Mouse (Mus musculus): Measurements from ENCODE around the gene Ccdc57.
"Not testable (repeated sequence)": the region's sequence is repeated elsewhere in the genome, so short reads cannot be mapped to it uniquely, and the experiment has no call there.

Gene Ccdc57

DNA sequence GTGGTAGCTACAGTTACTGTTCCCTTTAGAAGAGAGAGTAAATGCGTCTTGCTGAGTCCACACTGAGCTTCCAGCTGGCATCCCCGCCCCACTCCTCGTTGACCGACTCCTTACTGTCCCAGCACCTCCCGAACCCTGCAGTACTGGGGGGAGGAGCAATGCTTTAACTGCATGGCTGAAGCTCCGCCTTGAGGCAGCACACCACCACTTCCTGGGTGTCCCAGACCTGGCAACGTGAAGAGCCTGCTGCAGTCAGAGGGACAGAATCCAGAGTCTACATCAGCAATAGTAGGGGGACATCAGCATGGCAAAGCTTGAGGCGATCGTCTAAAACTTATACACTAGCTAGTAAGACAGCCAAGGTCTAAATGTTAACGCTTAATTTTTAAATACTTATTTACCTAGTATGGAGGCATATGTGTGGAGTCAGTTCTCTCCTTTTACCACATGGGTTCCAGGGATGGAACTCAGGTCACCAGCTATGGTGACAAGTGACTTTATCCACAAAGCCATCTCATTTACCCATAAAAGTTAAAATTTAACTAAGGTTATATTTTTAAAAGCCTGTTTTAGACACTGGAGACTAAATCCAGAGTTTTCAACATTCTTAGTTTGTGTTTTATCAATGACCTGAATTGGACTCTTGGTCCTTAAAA, 30.1 kb downstream of the Ccdc57 start:
- DNase-seq, result peak; percentile 44 to 49

DNA sequence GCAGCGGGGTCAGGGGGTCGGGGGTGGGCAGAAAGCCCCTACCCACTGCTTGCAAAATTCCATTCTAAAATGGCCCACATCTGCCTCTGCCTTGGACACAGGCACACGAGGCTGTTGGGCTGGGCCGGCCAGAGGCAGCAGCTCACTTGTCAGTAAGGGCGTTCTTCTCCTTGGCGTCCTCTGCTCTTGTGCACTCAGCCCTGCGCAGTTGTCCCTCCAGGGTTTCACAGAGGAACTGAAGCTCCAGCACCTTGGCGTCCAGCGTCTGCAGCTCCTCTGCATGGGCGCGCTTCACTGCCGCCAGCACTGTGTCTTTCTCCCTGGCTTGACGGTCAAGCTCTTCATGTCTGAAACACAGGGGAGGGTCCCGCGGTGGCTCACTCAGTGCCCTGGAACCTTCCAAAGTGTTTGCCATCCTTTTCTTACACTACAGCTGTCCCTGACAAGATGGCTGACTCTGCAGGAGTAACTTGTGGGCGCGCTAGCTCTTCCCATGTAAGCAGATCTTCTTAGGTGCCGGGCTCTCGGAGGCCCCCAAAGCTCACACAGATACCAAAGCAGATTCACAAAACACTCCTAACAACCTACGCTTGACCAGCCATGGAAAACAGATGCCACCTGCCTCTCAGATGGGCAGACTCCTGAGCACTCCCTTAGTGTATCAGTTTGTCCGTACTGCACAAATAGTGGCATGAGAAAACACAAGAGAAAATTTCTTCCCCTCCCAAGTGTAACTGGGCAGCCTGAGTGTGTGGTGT, 30.8 kb downstream of the Ccdc57 start:
- DNase-seq, result peak; percentile 22 to 47

DNA sequence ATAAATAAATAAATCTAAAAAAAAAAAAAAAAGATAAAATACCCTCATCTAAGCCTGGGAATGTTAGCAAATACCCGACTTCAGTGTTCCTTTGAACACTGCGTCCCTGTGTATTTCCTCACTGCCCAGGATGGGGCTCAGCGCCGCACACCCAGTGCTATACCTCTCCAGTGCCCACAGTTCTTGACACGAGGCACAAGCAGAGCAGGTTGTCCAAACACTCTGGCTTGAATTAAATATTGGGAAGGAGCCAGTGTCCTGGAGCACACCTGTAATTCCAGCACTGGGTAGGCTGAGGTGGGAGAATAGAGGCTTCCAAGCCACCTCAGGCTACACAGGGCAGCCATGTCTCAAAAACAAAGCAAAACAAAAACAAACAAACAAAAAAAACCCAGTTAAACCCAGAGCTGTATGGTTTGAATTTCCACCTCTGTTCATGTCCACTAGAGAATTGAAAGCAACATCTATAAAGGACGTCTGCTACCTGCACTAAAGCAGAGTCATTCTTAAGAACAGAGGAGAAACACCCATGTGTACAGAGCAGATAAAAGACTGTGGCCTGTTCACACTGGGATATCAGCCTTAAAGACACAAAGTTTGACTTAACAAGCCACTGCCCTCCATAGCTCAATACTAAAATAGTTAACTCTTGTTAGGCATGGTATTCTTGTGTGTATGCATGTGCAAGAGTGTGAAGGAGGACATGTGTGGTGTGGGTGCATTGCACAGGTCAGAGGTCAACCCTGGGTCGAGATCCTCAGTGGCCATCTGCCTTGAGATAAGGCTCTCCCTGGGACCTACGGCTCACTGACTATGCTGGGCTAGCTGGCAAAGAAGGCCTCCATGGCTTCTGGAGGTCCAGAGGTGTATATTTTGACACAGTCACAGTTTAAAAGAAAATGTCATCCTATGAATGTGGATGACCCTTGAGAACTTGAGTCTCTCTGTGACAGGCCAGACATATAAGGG, 32.1 kb downstream of the Ccdc57 start:
- no peak for DNase-seq

DNA sequence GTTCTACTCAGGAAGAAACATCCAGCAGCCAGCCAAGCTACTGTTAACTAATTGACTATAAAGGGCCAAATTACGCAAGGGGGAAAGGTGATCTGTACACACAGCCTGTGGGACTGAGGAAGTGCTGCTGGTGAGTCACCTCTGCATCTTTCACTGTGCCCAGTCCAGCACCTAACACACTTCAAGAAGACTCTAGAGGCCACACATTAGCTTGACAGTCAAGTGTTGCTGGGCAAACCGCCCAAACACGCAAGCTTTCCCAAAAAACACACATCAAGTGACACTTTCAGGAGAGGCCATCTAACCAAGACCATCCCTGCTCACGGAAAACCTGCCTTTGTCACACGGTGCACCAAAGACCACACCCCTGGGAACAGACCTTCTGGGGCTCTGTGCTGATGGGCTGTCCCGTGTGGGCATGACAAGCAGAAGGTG, 34.5 kb downstream of the Ccdc57 start:
- DNase-seq, result no peak

DNA sequence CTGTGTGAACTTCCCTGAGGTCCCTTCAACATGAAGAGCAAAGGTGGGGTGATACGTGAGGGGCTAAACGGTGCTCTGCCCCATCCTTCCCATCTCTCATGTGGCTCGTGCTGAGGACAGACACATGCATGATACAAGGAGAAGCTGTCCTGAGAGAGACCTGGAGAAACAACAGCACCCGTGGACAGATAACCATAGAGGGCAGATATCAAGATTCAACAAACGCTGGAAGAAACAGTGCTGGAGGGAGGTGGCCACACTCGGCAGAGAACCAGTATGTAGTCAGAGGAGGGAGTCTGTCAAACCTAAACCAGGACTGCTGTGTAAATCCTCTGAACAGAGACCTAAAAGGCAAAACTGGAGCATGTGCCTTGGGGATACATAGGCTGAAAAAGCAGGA, 37.2 kb downstream of the Ccdc57 start:
- no peak for DNase-seq

DNA sequence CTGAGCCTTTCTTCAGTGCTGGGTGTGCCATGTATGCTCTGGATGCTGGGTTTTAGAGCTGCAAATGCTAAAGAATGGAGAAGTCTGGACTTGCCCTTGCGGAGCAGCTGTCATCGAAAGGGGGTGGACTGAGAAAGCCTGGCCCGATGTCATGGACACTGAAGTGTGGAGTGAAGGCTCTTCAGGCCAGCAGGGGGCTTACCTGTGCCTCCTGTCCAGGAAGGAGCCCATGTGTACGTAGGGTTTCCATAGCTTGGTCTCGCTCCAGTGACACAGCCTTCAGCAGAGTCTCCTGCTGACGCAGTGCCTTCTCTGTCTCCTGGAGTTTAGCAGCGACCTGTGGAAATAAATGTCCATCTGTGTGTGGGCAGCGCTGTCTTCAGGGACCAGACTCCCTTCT, 38.3 kb downstream of the Ccdc57 start:
- DNase-seq, result no peak

DNA sequence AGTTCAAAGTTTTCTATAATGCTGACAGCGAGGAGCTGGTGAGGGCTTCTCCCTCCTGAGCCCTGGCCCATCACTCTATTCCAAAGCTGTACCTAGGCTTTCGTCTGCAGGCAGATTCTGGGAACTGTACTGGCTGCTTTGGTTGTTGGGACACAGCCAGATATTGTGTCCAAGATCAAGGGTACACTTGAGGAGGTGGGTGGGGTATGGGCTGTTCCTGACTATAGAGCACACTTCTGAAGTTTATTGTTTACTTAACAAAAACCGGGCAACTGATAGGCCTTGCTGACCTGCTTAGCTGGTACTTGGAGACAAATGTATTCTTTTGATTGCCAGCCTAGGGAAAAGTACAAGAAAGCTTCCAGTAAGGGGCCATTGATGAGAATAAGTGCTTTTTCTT, 43.5 kb downstream of the Ccdc57 start:
- no peak for DNase-seq

DNA sequence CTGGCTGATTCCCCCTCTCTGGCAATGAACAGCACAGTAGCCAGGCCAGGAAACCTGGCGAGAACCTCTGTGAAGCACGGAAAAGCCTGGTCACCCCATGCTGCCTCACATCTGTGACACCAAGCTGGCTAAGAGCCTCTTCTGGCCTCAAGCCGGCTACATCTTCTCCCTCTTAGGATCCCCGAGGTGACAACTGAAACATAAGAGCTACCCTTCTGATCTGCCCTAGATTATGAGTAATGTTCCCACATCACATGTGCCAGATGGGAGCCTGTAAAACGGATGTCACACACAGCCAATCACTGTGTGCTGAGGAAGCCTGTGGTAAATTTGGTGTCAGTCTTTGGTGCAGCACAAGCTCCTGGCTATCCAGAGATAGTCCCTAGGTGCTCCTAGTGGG, 44.0 kb downstream of the Ccdc57 start:
- no peak for DNase-seq

DNA sequence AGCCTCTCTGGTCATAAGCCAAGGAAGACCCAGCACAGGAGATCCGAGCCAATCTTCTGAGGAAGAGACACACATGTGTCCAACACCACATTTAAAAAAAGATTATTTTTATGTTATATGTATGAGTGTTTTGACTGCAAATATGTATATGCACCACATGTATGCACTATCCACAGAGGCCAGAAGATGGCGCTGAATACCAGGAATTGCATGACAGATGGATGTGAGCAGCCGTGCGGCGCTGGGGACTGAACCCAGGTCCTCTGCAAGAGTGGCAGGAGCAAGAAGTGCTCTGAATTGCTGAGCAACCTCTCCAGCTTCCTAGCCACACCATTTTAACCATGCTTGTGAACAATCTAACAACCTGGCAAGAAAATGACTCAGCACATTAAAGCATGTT, 45.2 kb downstream of the Ccdc57 start:
- DNase-seq, result no peak

DNA sequence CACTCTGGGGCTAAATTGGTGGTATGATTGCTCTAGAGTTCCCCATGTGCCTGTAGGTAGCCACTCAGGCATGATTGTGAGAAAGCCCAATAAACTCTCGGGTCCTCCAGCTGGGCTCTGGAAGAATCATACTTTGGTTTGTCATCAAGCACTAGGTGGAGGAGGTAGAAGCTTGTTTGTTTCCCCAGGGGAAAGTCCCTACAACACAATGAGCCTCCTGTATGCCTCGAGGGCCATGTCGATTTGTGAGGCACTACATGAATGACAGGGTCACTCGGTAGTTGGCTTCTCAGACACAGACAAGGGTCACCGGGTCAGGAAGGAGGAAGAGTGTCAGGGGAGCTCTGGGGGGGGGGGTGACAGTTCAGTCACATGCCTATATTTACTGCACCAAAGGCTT, 46.2 kb downstream of the Ccdc57 start:
- DNase-seq, result no peak

DNA sequence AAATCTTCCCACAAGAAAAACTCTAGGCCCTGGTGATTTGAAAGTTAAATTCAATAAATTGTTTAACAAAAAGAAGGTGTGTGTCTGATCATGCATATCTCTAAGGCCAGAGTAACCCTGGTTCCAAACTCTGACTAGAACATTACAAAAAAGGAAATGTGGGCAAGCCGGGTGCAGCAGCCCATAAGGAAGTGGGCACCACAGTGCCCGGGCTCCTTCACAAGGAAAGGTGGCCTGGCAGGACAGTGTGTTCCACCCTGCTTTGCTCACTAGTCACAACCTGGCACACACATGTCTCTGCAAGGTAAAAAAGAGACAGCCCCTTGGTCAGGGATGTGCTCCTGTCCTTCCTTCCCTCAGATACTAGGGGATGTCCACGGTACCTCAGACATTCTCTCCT, 49.1 kb downstream of the Ccdc57 start:
- peak; percentile 28 to 36 for DNase-seq

DNA sequence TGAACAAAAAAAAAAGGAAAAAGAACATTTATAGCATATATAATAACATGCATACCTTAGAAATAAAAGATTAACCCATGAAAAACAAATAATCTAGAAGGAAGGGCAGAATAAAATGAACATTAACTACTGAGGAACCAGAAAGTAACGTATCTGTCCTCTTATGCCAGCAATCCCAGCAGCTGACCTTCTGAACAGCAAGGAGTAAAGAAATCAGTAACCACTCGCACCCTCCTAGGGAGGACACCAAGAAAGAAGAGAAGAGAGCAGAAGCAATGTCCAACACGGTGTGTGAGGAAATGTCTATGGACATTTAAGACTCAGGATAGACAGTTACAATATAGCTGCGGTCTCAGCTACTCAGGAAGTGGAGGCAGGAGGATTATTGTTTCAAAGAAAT, 49.7 kb downstream of the Ccdc57 start:
- DNase-seq, result peak; percentile 20 to 58

DNA sequence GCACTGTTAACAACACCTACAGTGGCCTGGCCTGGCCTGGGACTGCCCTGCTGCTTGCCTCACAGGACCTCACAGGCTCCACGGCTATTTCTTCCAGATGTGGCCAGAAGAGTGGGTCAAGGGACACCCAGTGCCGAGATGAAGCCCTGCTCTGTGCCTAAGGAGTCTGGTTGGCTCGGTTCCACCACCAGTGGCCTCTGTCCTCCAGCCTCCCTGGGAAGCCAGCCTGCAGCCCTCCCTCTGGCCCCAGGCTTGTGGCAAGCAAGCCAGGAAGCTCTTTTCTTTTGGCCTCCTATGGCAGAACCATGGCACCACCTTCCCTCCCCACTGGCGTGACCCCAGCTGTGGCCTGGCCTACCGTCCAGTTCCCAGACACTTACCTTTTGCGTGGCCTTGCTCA, 59.5 kb downstream of the Ccdc57 start:
- peak; percentile 77 to 84 for DNase-seq

DNA sequence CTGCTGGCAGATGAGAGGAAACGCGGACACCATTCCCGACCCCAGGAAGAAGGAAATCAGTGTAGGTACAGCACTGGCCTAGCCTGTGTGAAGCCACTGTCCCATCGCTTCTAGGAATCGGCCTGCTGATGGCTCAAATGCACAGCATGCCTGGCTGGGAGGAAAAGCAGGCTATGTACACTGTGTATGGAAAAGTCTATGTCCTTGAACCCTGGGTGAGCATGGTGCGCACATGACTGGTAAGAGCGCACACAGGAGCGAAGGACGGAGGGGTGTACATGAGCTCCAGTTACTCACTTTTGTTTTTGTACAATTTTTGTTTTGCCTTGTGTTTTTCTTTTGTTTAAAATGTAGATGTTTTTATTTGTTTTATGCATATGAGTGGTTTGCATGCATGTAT, 61.2 kb downstream of the Ccdc57 start:
- no peak for DNase-seq

DNA sequence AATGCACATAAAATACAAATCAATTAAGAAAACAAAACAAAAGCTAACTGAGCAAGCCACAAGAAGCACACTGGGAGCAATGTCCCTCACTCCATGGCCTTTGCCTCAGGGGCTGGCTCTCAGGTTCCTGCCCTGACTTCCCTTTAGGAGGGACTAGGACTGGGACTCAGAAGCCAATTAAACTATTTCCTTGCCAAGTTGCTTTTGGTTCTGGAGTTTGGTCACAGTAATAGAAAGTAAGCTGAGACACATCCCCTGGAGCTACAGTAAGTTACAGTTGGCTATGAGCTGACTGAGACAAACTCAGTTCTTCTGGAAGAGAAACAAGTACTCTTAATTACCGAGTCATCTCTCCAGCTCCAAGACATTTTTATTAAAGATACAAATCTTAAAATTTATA, 66.9 kb downstream of the Ccdc57 start:
- DNase-seq, result peak; percentile 25 to 26

DNA sequence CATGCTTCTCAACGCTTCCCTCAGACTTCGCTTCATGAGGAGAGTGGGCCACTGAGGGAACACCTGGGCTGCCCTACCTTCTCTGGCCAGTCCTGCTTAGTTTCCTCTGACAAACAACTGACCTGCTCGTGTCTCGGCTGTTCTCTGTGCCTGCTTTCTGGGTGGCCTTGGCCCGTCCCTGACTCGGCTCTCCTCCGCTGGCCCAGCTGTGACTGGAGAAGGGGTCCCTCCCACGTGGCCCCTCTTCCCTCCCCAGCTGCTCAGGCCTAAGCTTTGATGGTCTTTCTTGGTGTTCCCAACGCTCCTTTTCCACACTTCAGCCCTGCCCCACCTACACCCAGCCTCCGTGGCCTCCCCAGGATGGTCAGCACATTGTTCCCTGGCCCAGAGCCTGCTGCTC, 69.9 kb downstream of the Ccdc57 start:
- DNase-seq, result no peak

DNA sequence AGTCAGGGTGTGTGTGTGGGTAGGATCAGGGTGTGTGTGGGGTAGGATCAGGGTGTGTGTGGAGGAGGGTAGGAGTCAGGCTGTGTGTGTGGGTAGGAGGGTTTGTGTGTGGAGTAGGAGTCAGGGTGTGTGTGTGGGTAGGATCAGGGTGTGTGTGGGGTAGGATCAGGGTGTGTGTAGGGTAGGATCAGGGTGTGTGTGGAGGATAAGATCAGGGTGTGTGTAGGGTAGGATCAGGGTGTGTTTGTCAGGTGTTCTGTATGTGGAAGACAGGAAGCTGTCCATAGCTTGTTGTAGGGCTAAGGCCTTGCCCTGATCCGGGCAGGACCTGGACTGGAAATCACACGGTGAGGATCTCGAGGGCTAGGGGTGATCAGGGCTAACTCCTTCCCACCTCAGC, 76.7 kb downstream of the Ccdc57 start:
- DNase-seq, result not testable (repeated sequence)

DNA sequence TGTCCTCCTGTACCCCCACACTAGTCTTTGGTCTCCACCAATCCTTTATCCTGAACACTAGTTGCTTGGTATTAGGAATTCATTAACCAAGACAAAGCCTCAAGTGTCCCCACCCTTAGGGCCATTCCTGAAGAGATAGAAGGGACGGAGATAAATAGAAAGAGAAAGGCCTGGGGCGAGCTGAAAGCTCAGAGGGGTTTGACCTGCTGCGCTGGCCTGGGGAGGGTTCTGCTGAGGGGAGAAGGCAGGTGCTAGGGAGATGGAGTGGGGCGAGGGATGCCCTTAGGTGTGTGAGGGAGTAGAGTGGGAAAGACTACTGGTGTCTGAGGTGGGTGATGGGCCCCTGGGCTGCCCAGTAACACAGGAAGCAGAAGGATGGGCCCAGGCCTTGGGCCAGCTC, 78.9 kb downstream of the Ccdc57 start:
- no peak for DNase-seq

DNA sequence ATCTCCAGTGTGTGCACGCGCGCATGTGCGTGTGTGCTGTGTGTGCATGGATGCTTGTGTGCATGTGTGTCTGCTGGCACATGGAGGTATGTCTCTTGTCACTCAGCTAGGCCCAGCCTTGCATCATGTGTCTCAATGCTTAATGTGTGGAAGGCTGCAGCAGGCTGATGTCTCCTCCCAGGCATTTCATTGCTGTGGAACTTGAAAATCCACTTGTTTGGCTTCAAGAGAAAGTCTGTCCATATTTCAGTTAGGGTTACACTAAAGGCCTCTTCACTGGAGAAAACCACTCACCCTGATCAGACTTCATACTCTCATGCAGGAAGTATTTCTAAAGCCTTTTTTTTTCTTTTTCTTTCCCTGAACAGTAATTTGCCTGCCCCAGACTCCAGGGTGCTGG, 79.5 kb downstream of the Ccdc57 start:
- no peak for DNase-seq

DNA sequence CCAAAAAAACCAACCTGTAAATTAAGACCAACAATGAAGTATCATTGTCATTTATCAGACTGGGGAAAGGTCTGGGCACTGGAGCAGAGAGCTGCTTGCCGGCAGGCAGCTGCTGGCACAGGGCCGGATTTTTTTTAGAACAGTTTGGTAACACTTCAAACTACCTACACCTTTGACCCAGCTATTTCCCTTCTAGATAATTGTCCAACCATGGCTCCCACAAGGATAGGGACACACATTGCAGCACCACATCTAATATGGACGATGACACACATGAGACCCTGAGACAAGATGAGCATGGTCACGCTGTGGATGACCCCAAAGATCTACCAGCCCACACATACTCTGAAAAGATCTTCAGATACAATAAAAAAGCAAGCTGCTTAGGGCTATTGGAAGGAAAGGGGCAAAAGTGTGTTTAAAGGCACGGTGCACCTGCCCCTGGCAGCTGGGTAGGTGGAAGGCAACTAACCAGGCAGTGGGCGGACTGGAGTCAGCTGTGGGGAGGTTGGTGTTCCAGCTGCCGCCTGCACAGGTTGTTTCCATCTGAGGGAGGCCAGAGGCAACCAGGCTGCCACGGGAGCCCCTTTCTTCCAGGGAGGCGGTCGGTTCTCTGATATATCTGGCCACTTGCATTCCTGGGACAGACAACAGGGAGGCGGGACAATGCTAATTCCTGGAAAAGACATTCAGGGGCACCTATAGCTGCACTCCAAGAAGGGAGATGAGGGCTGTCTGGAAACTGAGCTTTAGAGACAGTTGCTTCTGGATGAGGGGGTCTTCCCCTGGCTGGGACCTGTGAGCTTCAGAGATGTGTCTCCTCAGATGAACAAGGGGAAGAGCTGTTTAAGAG, 80.4 kb downstream of the Ccdc57 start:
- DNase-seq, result peak; percentile 92 to 93

DNA sequence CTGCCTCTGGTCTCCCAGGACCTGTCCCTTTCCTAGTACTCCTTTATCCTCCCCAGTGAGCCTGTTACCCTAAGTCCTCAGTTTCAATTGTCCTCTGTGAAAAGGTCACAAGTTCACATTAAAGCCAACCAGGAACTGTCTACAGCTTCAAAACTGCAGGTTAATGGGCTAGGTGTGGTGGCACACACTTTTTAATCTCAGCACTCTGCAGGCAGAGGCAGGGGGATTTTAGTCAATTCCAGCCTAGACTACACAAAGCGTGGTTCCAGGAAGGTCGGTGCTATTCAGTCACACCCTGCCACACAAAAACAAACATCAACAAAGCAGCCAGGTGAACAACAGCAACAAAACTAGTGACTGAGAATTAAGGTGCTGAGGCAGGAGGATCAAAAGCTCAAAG, 81.1 kb downstream of the Ccdc57 start:
- no peak for DNase-seq

DNA sequence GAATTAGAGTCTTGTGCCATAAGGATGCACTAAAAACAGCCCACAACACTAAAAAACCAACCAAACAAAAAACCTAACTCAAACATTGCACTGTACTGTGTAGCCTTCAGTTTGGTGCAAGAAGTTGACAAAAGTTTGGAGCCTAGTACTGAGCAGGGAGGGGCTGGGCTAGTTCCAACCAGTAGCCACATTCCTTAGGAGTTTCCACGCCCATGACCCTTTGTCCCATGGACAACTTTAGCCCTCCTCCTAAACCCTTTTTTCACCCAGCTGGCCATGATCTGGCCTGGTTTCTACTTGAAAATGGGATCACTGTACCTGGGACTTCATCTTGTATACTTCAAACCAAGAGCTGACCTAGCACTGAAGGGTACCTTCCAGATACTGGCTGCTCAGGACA, 81.5 kb downstream of the Ccdc57 start:
- DNase-seq, result peak; percentile 67 to 73
